Mouse (Mus musculus) ES-Bruce4 (cell line): Measurements from ENCODE around the gene Tradd. TPM values are rescaled to one million over a fixed set of nuclear protein-coding genes. Genes with fewer than 3 reads are reported as not detected.

Source experiments
- H3K27ac ChIP-seq: 2 replicates; pipeline ENCODE4 v1.5.1; 2012; ENCODE audit warnings: low read length, inconsistent platforms; ENCODE audit not compliant: insufficient read depth
- H3K27me3 ChIP-seq: 2 replicates; pipeline ENCODE4 v1.6.1; 2012; ENCODE audit warnings: mild to moderate bottlenecking, low read length, inconsistent platforms; ENCODE audit not compliant: control insufficient read depth, poor library complexity, insufficient read depth, severe bottlenecking
- H3K36me3 ChIP-seq: 2 replicates; pipeline ENCODE4 v1.6.1; 2012; ENCODE audit warnings: inconsistent platforms, mild to moderate bottlenecking, low read length, moderate library complexity; ENCODE audit not compliant: control insufficient read depth, poor library complexity, insufficient read depth, severe bottlenecking
- H3K4me1 ChIP-seq: one replicate; pipeline ENCODE4 v1.8.1; 2011; ENCODE audit warnings: low read length; ENCODE audit not compliant: control insufficient read depth, insufficient read depth
- H3K4me3 ChIP-seq: 2 replicates; pipeline ENCODE4 v1.5.1; 2011; ENCODE audit warnings: low read depth, mild to moderate bottlenecking, low read length
- H3K9ac ChIP-seq: 2 replicates; pipeline ENCODE4 v1.6.1; 2012; ENCODE audit warnings: low read depth, mild to moderate bottlenecking, inconsistent platforms; ENCODE audit not compliant: poor library complexity, severe bottlenecking
- H3K9me3 ChIP-seq: replicated peaks from 2 replicates; pipeline ENCODE4 v1.6.1; 2012; ENCODE audit warnings: mild to moderate bottlenecking, low read length, inconsistent platforms; ENCODE audit not compliant: control insufficient read depth, poor library complexity, insufficient read depth, severe bottlenecking
- CTCF ChIP-seq: IDR thresholded peaks from one replicate; pipeline ENCODE4 v1.8.1; 2011; ENCODE audit warnings: low read depth, low read length
- EP300 ChIP-seq: IDR thresholded peaks from 2 replicates; pipeline ENCODE4 v1.6.1; 2011; ENCODE audit warnings: low read depth, low read length; ENCODE audit not compliant: insufficient read depth
- POLR2A ChIP-seq: IDR thresholded peaks from one replicate; pipeline ENCODE4 v1.8.1; 2011; ENCODE audit warnings: low read length; ENCODE audit not compliant: insufficient read depth
- polyA plus RNA-seq: library from polyadenylated mRNA; stranded (reverse); fragments of >200 nt; gene quantifications from 2 replicates; pipeline ENCODE4 v1.2.4, GENCODE M21; 2011; ENCODE audit warnings: low read depth; ENCODE audit not compliant: missing spikeins, insufficient read depth, insufficient read length

Tradd gene
- polyA plus RNA-seq, 1 experiment, result 4.7 TPM

- Histone ChIP-seq H3K4me1 (peaks cover 2% of the 10 kb centered on the region), H3K36me3 (no peaks in the 10 kb centered on the region), H3K27me3 (peaks cover 18% of the 10 kb centered on the region), H3K9ac (peak overlapping the region; percentile 54), H3K27ac (no peak overlapping the region), H3K4me3 (peak overlapping the region; percentile 61), H3K9me3 (no peaks in the 10 kb centered on the region)
- TF ChIP-seq CTCF, result no peak
- TF ChIP-seq EP300, result no peak
- no peak for TF ChIP-seq POLR2A
Observed at GRCm38 (mm10) chr8:105269075-105269458, 4.7 kb upstream of the Tradd start.

- H3K27me3 ChIP-seq, result peaks cover 18% of the 10 kb centered on the region
- peak overlapping the region; percentile 54 for H3K9ac ChIP-seq
- TF ChIP-seq EP300 (no peak), POLR2A (no peak), CTCF (no peak)
- H3K4me1 ChIP-seq, result peaks cover 2% of the 10 kb centered on the region
- no peak overlapping the region for H3K27ac ChIP-seq
- H3K36me3 ChIP-seq, result no peaks in the 10 kb centered on the region
- no peaks in the 10 kb centered on the region for H3K9me3 ChIP-seq
- peak overlapping the region; percentile 61 for H3K4me3 ChIP-seq
Observed at GRCm38 (mm10) chr8:105268342-105269074, 4.1 kb upstream of the Tradd start.

GRCm38 (mm10) chr8:105266775-105267174 lies 2.4 kb upstream of the Tradd start:
- Histone ChIP-seq H3K9ac (no peak overlapping the region), H3K4me1 (peaks cover 2% of the 10 kb centered on the region)

GRCm38 (mm10) chr8:105265128-105265527 lies 719 bp upstream of the Tradd start:
- H3K9ac ChIP-seq, result peak overlapping the region; percentile 64
- no peaks in the 10 kb centered on the region for H3K4me1 ChIP-seq

More at GRCm38 (mm10) chr8:105266775-105267174, 2.4 kb upstream of the Tradd start:
- no peak overlapping the region for H3K27ac ChIP-seq
- no peak overlapping the region for H3K4me3 ChIP-seq
- H3K36me3 ChIP-seq, result no peaks in the 10 kb centered on the region
- H3K9me3 ChIP-seq, result no peaks in the 10 kb centered on the region
- TF ChIP-seq POLR2A, result no peak
- no peak for TF ChIP-seq EP300
- no peak for TF ChIP-seq CTCF
- H3K27me3 ChIP-seq, result peaks cover 16% of the 10 kb centered on the region

GRCm38 (mm10) chr8:105263244-105263912 lies 1.0 kb downstream of the Tradd start:
- H3K4me3 ChIP-seq, result no peak overlapping the region
- no peaks in the 10 kb centered on the region for H3K36me3 ChIP-seq
- H3K4me1 ChIP-seq, result no peaks in the 10 kb centered on the region
- no peak overlapping the region for H3K27ac ChIP-seq
- TF ChIP-seq POLR2A (no peak), EP300 (no peak), CTCF (no peak)
- H3K9ac ChIP-seq, result peak overlapping the region; percentile 64; the same call in 1 of the 2 replicates
- H3K27me3 ChIP-seq, result 0 out of 2 replicates have a peak, but pooled peaks cover 2% of the 10 kb centered on the region
- no peaks in the 10 kb centered on the region for H3K9me3 ChIP-seq

More at GRCm38 (mm10) chr8:105265128-105265527, 719 bp upstream of the Tradd start:
- Histone ChIP-seq H3K9me3 (no peaks in the 10 kb centered on the region), H3K27ac (no peak overlapping the region), H3K36me3 (no peaks in the 10 kb centered on the region), H3K27me3 (peaks cover 7% of the 10 kb centered on the region; the same call in 1 of the 2 replicates), H3K4me3 (peak overlapping the region; percentile 11; the same call in 1 of the 2 replicates)
- TF ChIP-seq POLR2A (no peak), EP300 (no peak), CTCF (no peak)
